ENCODE assay signal across 12 mouse cellular contexts in the genomic region with DNA sequence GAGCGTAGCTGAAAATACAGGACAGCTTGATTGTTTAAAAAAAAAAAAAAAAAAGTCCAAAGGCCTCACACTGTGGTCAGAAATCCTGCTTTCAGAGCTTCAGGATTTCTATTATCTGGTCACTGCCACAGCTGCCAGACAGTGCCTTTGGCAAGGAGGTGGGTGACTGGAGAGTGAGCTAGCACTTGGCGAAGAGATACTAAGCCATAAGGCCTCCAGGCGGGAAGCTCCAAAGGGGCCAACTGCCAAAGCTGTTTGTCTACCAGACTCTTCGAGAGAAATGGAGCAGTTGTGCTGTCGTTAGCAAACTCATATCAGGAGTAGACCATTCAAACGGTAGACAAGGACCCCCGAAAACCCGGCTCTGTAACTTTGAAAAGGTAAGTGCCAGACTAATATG. TPM values are rescaled to one million over a fixed set of nuclear protein-coding genes. Genes with fewer than 3 reads are reported as not detected.
DNase-seq lines count a peak whose midpoint lies in the region; ATAC-seq lines count a peak whose summit lies in the region.
"Had no signal": no experiment of that assay in that cellular context is flagged by ENCODE, and none has a peak within 500 bp of the region (broad histone marks: within the 10 kb centered on the region; RNA-seq: fewer than 3 reads in every experiment).

No protein-coding gene starts in this region.

- 0 out of 2 replicates have a peak, but pooled peaks cover 7% of the 10 kb centered on the region for H3K27me3 ChIP-seq in midbrain, embryonic 13.5 days
- no peaks in the 10 kb centered on the region for H3K27me3 ChIP-seq in midbrain, embryonic 14.5 days (ENCODE audit: control insufficient read depth, insufficient read depth, low read length)
- H3K27me3 ChIP-seq: CH12.LX had no signal

- intact Hi-C loops in gastrocnemius, postnatal 14 days (cut with DNase I; ENCODE audit: low total_unique reads), result loop anchor here (10.0 kb wide), 1 partner anchor 168 kb away; no protein-coding TSS in a partner anchor

- no peak overlapping the region for H3K9ac ChIP-seq in midbrain, embryonic 13.5 days (replicated peaks)
- H3K9ac ChIP-seq in midbrain, embryonic 14.5 days (replicated peaks; ENCODE audit: low read length), result no peak overlapping the region

- peak overlapping the region; percentile 6; the same call in 1 of the 2 replicates for H3K4me2 ChIP-seq in midbrain, embryonic 13.5 days (replicated peaks)
- H3K4me2 ChIP-seq in midbrain, embryonic 14.5 days (ENCODE audit: low read length), result no peak overlapping the region

- no peak for ATAC-seq in midbrain, embryonic 13.5 days
- no peak for ATAC-seq in midbrain, embryonic 14.5 days (ENCODE audit: low FRiP score, low TSS enrichment)
- ATAC-seq in megakaryocyte-erythroid progenitor cell, adult 5-6 weeks (replicated peaks; ENCODE audit: low FRiP score, low TSS enrichment, poor library complexity, severe bottlenecking), result peak; percentile 27; the same call in 1 of the 2 replicates
- no peak for ATAC-seq in activated CD4-positive, CD25-positive, alpha-beta regulatory T cell, adult 4 months

- no peak overlapping the region for H3K4me3 ChIP-seq in midbrain, embryonic 13.5 days (replicated peaks)
- no peak overlapping the region for H3K4me3 ChIP-seq in midbrain, embryonic 14.5 days (replicated peaks; ENCODE audit: low read depth, low read length)
- H3K4me3 ChIP-seq: erythroblast, embryonic 14.5 days; hindbrain, embryonic 10.5 days had no signal

- no peaks in the 10 kb centered on the region for H3K36me3 ChIP-seq in midbrain, embryonic 13.5 days
- no peaks in the 10 kb centered on the region for H3K36me3 ChIP-seq in midbrain, embryonic 14.5 days (ENCODE audit: control insufficient read depth, insufficient read depth, low read length)
- H3K36me3 ChIP-seq: hindbrain, embryonic 10.5 days had no signal

- no peak overlapping the region for H3K27ac ChIP-seq in midbrain, embryonic 13.5 days
- H3K27ac ChIP-seq in midbrain, embryonic 14.5 days (replicated peaks; ENCODE audit: low read depth, low read length), result no peak overlapping the region
- H3K27ac ChIP-seq: hindbrain, embryonic 10.5 days had no signal

- H3K4me1 ChIP-seq in midbrain, embryonic 13.5 days (replicated peaks), result peaks cover 40% of the 10 kb centered on the region
- H3K4me1 ChIP-seq in midbrain, embryonic 14.5 days (ENCODE audit: control insufficient read depth, insufficient read depth, low read length), result peaks cover 18% of the 10 kb centered on the region

- no peaks in the 10 kb centered on the region for H3K9me3 ChIP-seq in midbrain, embryonic 13.5 days
- H3K9me3 ChIP-seq in midbrain, embryonic 14.5 days (ENCODE audit: control insufficient read depth, low read length), result no peaks in the 10 kb centered on the region
- H3K9me3 ChIP-seq: hindbrain, embryonic 10.5 days had no signal

- 85% methylated on average over 8 of the region's 8 CpGs for WGBS in midbrain, embryonic 13.5 days
- WGBS in midbrain, embryonic 14.5 days, result 84% methylated on average over 8 of the region's 8 CpGs

- peak; percentile 56 for DNase-seq in gastrocnemius, postnatal 14 days
- no peak for DNase-seq in gastrocnemius, adult 18-20 months (ENCODE audit: low spot score)
- DNase-seq in midbrain, embryonic 14.5 days, result no peak
- peak; percentile 97 for DNase-seq in cerebellum, postnatal 10 days
- DNase-seq in ovary, adult 18-20 months (ENCODE audit: low spot score), result no peak
- DNase-seq: adrenal gland, postnatal 10 days had no signal

RNA-seq across cellular contexts. Expression of a gene that starts 3.5 kb away (rescaled TPM):
- total RNA-seq in gastrocnemius, postnatal 14 days (2021), result 10 to 100 TPM in 1 of 2 experiments, 1 to 10 TPM in 1; 7.6 to 11.4 TPM
- total RNA-seq in gastrocnemius, adult 18-20 months (2021), result 1 to 10 TPM; 5.0 to 6.5 TPM
- 19.7 and 22.2 TPM in 2 replicates for polyA plus RNA-seq in midbrain, embryonic 13.5 days (2015; fragmentation: Nextera tagmentation; extraction: Ambion mirVana)
- 37.0 and 39.1 TPM in 2 replicates for polyA plus RNA-seq in midbrain, embryonic 14.5 days (2014; fragmentation: Nextera tagmentation; extraction: Ambion mirVana)
- 19.2 and 23.8 TPM in 2 replicates for total RNA-seq in megakaryocyte-erythroid progenitor cell, adult 5-6 weeks (2014; fragmentation: Nextera tagmentation)
- 12.5 and 17.5 TPM in 2 replicates for total RNA-seq in megakaryocyte-erythroid progenitor cell, adult 5-6 weeks (2017)
- polyA plus RNA-seq in activated CD4-positive, CD25-positive, alpha-beta regulatory T cell, adult 4 months (2017; shearing (Covaris generic)), result 100 to 1,000 TPM; 157 to 185 TPM

Comparison
In these comparisons a context has a peak if more than half of its experiments do, and no peak if none do; other contexts are left out.
1. DNase-seq: peak in gastrocnemius, postnatal 14 days (single experiment) and cerebellum, postnatal 10 days (2 of 2); none in gastrocnemius, adult 18-20 months (single experiment), midbrain, embryonic 14.5 days (single experiment) and ovary, adult 18-20 months (single experiment).